Mouse (Mus musculus): ENCODE data around the gene Btbd9.

GRCm38 (mm10) chr17:30333136-30333535, 243.2 kb downstream of the Btbd9 start:
- TF ChIP-seq CTCF (IDR thresholded peaks at IDR 0.05 in 2 of 3, conservative IDR thresholded peaks at IDR 0.05 in 1 of 3; ENCODE audit: control insufficient read depth in 1 of 3, insufficient read depth in 1 of 3, low read depth in 2 of 3, low read length in 3 of 3, poor library complexity in 1 of 3, severe bottlenecking in 1 of 3) (no peak), GATA1 (IDR thresholded peaks at IDR 0.05; ENCODE audit: low read depth, low read length) (no peak), POLR2A (IDR thresholded peaks at IDR 0.05; ENCODE audit: control insufficient read depth in 1 of 2, insufficient read depth in 1 of 2, low read depth in 1 of 2, low read length in 2 of 2, poor library complexity in 1 of 2) (no peak), E2F4 (IDR thresholded peaks at IDR 0.05; ENCODE audit: borderline replicate concordance, low read depth, low read length) (no peak)

Data from MEL (cell line).